Mouse (Mus musculus): ENCODE data around the gene Cstad. TPM values are rescaled to one million over a fixed set of nuclear protein-coding genes. Genes with fewer than 3 reads are reported as not detected.

Gene Cstad
- polyA plus RNA-seq, 1 experiment = 0.51 TPM

DNA sequence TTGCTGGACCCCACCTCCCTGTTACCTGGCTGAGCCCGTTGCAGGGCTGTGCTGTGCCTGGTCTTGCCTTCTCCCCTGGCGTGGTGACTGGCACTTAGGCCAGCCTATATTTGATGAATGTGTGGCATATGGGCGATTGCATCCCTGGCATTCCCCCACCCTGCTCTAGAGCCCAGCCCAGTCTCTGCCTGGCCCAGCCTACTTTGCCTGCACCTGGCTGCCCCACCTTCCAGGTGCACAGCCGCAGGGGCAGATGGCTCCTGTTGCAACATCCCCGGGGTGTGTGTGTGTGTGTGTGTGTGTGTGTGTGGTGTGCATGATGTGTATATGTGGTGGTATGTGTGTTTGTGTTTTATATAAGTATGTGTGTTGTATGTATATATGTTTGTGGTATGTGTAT is 38.3 kb upstream of the Cstad start:
- Histone ChIP-seq H3K27ac (ENCODE audit: control insufficient read depth, insufficient read depth, low read depth, low read length) (no peak overlapping the region), H3K27me3 (ENCODE audit: control insufficient read depth, insufficient read depth, low read length) (no peaks in the 10 kb centered on the region), H3K4me1 (ENCODE audit: control insufficient read depth, insufficient read depth, low read length) (no peaks in the 10 kb centered on the region), H3K4me3 (ENCODE audit: control insufficient read depth, low read depth, low read length) (no peak overlapping the region), H3K36me3 (ENCODE audit: control insufficient read depth, insufficient read depth, low read length) (no peaks in the 10 kb centered on the region)
- TF ChIP-seq POLR2A (IDR thresholded peaks at IDR 0.05; ENCODE audit: control insufficient read depth, low read depth, low read length) (no peak), CTCF (IDR thresholded peaks at IDR 0.05; ENCODE audit: control insufficient read depth, insufficient read depth, insufficient replicate concordance, low read depth, low read length) (no peak)

DNA sequence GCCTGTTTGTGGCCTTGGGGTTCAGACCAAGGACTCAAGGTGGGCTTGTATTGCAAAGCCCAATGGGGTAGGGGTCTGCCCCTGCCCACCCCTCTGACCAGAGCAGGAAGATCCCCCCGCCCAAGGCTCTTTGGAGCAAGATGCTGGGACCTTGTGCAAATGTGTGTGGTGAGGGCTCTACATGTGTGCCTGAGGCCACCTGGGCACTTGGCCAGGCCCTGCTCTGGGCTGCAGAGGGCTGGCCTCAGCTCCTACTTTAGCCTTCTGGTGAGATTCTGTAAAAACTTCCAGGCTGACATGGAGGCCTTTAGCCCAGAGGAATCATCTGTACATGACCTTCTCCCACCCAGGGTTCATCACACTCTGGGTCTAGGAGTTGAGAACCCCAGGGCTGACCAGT is 35.3 kb upstream of the Cstad start:
- H3K27ac ChIP-seq (ENCODE audit: control insufficient read depth, insufficient read depth, low read depth, low read length) = no peak overlapping the region
- TF ChIP-seq POLR2A (IDR thresholded peaks at IDR 0.05; ENCODE audit: control insufficient read depth, low read depth, low read length) (no peak), CTCF (IDR thresholded peaks at IDR 0.05; ENCODE audit: control insufficient read depth, insufficient read depth, insufficient replicate concordance, low read depth, low read length) (no peak)
- no peaks in the 10 kb centered on the region for H3K36me3 ChIP-seq (ENCODE audit: control insufficient read depth, insufficient read depth, low read length)
- H3K27me3 ChIP-seq (ENCODE audit: control insufficient read depth, insufficient read depth, low read length) = no peaks in the 10 kb centered on the region
- no peaks in the 10 kb centered on the region for H3K4me1 ChIP-seq (ENCODE audit: control insufficient read depth, insufficient read depth, low read length)
- no peak overlapping the region for H3K4me3 ChIP-seq (ENCODE audit: control insufficient read depth, low read depth, low read length)

DNA sequence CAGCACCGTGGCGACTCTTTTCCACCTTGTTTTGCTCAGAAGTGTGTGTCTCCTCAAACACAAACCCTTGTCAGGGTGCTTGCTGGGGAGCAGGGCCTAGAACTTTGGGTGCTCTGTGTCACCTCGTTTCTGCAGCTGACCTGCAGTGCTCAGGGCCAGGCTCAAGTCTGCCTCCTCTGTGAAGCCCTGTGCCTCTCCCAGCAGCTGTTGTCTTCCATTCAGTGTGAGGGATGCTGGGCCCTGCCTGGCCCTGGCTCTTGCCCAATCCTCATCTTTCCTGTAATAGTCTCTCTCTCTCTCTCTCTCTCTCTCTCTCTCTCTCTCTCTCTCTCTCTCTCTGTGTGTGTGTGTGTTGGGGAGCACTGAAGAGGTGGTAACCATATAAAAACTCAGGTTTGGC is 32.3 kb upstream of the Cstad start:
- Histone ChIP-seq H3K36me3 (ENCODE audit: control insufficient read depth, insufficient read depth, low read length) (no peaks in the 10 kb centered on the region), H3K27ac (ENCODE audit: control insufficient read depth, insufficient read depth, low read depth, low read length) (no peak overlapping the region), H3K27me3 (ENCODE audit: control insufficient read depth, insufficient read depth, low read length) (no peaks in the 10 kb centered on the region), H3K4me1 (ENCODE audit: control insufficient read depth, insufficient read depth, low read length) (no peaks in the 10 kb centered on the region), H3K4me3 (ENCODE audit: control insufficient read depth, low read depth, low read length) (no peak overlapping the region)
- no peak for TF ChIP-seq CTCF (IDR thresholded peaks at IDR 0.05; ENCODE audit: control insufficient read depth, insufficient read depth, insufficient replicate concordance, low read depth, low read length)
- no peak for TF ChIP-seq POLR2A (IDR thresholded peaks at IDR 0.05; ENCODE audit: control insufficient read depth, low read depth, low read length)

DNA sequence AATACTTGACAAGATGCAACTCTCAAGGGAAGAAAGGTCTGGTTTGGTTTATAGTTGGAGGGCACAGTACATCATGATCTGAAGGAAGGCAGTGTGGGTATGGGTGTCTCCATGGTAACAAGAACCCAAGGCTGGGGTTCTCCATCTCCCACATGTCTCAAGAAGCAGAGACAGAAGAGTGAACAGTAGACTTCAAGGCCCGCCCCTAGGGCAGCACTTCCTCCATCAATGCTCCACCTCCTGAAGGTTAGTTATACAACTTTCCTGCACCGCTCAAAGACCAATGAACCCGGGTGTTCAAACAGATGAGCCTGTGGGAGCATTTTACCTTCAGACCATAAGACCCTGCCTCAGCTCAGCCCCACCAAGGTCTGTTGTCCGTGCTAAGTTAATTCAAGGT is 23.2 kb upstream of the Cstad start:
- H3K4me1 ChIP-seq (ENCODE audit: control insufficient read depth, insufficient read depth, low read length) = no peaks in the 10 kb centered on the region
- no peaks in the 10 kb centered on the region for H3K27me3 ChIP-seq (ENCODE audit: control insufficient read depth, insufficient read depth, low read length)
- no peak overlapping the region for H3K27ac ChIP-seq (ENCODE audit: control insufficient read depth, insufficient read depth, low read depth, low read length)
- H3K36me3 ChIP-seq (ENCODE audit: control insufficient read depth, insufficient read depth, low read length) = no peaks in the 10 kb centered on the region
- TF ChIP-seq POLR2A (IDR thresholded peaks at IDR 0.05; ENCODE audit: control insufficient read depth, low read depth, low read length) (no peak), CTCF (IDR thresholded peaks at IDR 0.05; ENCODE audit: control insufficient read depth, insufficient read depth, insufficient replicate concordance, low read depth, low read length) (no peak)
- H3K4me3 ChIP-seq (ENCODE audit: control insufficient read depth, low read depth, low read length) = no peak overlapping the region

DNA sequence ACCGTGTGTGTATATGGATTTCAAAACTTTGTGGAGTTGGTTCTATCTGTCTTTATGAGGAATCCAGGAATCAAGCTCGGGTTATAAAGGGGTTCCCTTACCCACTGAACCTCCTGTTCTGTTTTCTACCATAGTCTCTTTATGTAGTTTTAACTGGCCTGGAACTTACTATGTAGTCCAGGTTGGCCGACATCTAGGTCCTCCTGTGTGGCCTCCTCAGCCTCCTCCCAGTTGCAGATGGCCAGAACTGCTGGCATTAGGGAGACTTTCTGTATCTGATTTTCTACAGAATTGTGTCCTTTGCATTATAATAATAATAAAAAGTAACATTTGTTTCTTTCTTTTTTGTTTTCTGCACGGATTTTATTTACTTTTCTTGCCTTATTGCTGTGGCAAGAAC is 21.3 kb upstream of the Cstad start:
- Histone ChIP-seq H3K4me3 (ENCODE audit: control insufficient read depth, low read depth, low read length) (no peak overlapping the region), H3K36me3 (ENCODE audit: control insufficient read depth, insufficient read depth, low read length) (no peaks in the 10 kb centered on the region), H3K27ac (ENCODE audit: control insufficient read depth, insufficient read depth, low read depth, low read length) (no peak overlapping the region), H3K27me3 (ENCODE audit: control insufficient read depth, insufficient read depth, low read length) (no peaks in the 10 kb centered on the region), H3K4me1 (ENCODE audit: control insufficient read depth, insufficient read depth, low read length) (peaks cover 3% of the 10 kb centered on the region)
- TF ChIP-seq POLR2A (IDR thresholded peaks at IDR 0.05; ENCODE audit: control insufficient read depth, low read depth, low read length) (no peak), CTCF (IDR thresholded peaks at IDR 0.05; ENCODE audit: control insufficient read depth, insufficient read depth, insufficient replicate concordance, low read depth, low read length) (no peak)

DNA sequence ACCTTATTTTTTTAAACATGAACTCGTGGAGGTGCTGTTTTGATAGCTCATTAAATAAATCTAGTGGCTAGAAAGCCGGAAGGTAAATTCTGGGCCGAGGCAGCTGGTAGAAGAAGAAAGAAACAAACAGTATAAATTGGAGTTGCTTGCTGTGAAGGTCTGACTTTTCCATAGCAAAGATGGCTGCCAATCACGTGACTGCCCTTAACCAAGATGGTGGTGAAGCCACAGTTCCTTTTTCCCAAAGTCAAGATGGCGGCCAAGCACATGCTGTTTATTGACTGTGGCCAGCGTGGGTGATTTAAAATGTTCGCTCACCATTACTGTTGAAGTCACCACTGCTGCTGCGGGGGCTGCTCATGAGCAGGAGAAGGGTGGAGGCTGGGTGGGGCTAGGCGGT is 17.8 kb upstream of the Cstad start:
- TF ChIP-seq CTCF (IDR thresholded peaks at IDR 0.05; ENCODE audit: control insufficient read depth, insufficient read depth, insufficient replicate concordance, low read depth, low read length) = no peak
- no peak for TF ChIP-seq POLR2A (IDR thresholded peaks at IDR 0.05; ENCODE audit: control insufficient read depth, low read depth, low read length)
- H3K27me3 ChIP-seq (ENCODE audit: control insufficient read depth, insufficient read depth, low read length) = no peaks in the 10 kb centered on the region
- no peaks in the 10 kb centered on the region for H3K36me3 ChIP-seq (ENCODE audit: control insufficient read depth, insufficient read depth, low read length)
- H3K4me3 ChIP-seq (ENCODE audit: control insufficient read depth, low read depth, low read length) = peak overlapping the region; percentile 72
- no peak overlapping the region for H3K27ac ChIP-seq (ENCODE audit: control insufficient read depth, insufficient read depth, low read depth, low read length)
- H3K4me1 ChIP-seq (ENCODE audit: control insufficient read depth, insufficient read depth, low read length) = peaks cover 3% of the 10 kb centered on the region

DNA sequence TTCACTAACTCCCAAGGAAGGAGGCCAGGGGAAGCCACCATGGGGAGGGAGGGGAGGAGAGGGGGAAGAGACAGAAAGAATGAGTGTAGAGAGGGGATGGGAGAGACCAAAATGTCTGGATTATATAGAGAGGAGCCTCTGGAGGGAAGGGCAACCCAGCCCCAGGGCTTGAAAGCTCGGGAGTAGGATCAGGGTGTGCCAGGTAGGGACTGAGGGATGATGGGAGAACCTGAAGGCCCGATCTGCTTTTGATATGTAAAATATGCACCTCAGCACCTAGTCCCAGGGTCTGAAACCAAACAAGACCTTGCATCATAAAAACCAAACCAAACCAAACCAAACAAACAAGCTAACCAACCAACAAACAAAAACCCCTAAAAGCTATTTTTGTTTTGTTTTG is 16.8 kb upstream of the Cstad start:
- Histone ChIP-seq H3K4me3 (ENCODE audit: control insufficient read depth, low read depth, low read length) (no peak overlapping the region), H3K27ac (ENCODE audit: control insufficient read depth, insufficient read depth, low read depth, low read length) (no peak overlapping the region), H3K27me3 (ENCODE audit: control insufficient read depth, insufficient read depth, low read length) (no peaks in the 10 kb centered on the region), H3K4me1 (ENCODE audit: control insufficient read depth, insufficient read depth, low read length) (peaks cover 3% of the 10 kb centered on the region), H3K36me3 (ENCODE audit: control insufficient read depth, insufficient read depth, low read length) (no peaks in the 10 kb centered on the region)
- TF ChIP-seq POLR2A (IDR thresholded peaks at IDR 0.05; ENCODE audit: control insufficient read depth, low read depth, low read length) (no peak), CTCF (IDR thresholded peaks at IDR 0.05; ENCODE audit: control insufficient read depth, insufficient read depth, insufficient replicate concordance, low read depth, low read length) (no peak)

DNA sequence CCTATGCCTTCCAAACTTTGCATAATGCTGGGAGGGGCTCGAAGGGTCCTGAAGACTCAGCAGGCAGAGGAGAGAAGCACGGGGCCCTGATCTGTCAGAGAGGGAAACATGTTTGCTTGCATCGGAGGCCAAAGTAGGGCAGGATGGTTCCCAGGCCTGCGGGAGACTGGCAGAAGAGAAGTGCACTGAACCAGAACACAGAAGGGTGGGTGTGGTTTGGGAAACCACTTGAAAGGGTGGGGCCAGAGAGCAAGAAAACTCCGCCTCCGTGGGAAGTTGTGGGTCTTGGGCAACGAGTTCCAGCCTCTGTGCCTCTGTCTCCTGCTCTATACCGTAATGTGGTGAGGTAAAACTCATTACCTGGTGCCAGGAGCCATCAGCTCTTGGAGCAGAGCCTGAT is 7.7 kb upstream of the Cstad start:
- TF ChIP-seq CTCF (IDR thresholded peaks at IDR 0.05; ENCODE audit: control insufficient read depth, insufficient read depth, insufficient replicate concordance, low read depth, low read length) = no peak
- no peak for TF ChIP-seq POLR2A (IDR thresholded peaks at IDR 0.05; ENCODE audit: control insufficient read depth, low read depth, low read length)
- Histone ChIP-seq H3K36me3 (ENCODE audit: control insufficient read depth, insufficient read depth, low read length) (no peaks in the 10 kb centered on the region), H3K27me3 (ENCODE audit: control insufficient read depth, insufficient read depth, low read length) (no peaks in the 10 kb centered on the region), H3K27ac (ENCODE audit: control insufficient read depth, insufficient read depth, low read depth, low read length) (no peak overlapping the region), H3K4me3 (ENCODE audit: control insufficient read depth, low read depth, low read length) (no peak overlapping the region), H3K4me1 (ENCODE audit: control insufficient read depth, insufficient read depth, low read length) (no peaks in the 10 kb centered on the region; the same call in none of the 2 replicates)
